Mouse (Mus musculus) 416B (cell line): ENCODE results near the gene 2810459M11Rik.

ENCODE experiments used
- DNase-seq: peaks from one replicate; pipeline ENCODE4 v3.0.0; 2011; ENCODE audit warnings: low read depth

2810459M11Rik gene

DNA sequence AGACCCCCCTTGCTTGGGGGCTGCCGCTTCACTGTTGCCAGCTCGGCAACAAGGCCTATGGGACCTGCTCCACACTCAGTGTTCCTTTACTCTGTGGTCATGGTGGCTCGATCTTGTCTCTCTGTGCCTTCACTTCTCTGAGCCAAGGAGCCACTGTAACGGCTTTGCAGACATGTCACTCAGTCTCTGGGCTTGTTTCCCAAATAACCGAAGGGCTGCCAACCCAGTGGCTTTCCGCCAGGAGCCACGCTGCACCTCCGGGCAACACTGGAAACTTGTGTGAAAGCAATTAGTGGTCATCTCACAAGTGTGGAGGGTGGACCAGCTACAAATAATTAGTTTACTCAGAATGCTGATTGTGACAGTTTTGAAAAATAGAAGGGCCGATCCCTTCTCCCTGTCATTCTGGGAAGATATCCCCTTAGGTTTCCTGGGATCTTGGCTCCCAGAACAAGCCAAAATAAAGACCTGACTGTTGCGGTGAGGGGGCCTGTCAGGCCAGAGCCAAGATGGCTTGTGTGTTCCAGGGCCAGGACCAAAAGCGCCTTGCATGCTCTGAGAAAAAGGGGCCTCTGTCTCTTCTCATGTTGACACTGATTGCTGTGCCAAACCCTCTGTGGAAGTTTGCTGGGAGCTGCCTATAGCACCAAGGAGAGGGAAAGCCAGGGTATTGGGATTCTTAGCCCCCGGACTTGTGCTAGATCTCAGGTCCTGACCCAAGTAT lies 7.7 kb downstream of the 2810459M11Rik start:
- DNase-seq, result no peak

DNA sequence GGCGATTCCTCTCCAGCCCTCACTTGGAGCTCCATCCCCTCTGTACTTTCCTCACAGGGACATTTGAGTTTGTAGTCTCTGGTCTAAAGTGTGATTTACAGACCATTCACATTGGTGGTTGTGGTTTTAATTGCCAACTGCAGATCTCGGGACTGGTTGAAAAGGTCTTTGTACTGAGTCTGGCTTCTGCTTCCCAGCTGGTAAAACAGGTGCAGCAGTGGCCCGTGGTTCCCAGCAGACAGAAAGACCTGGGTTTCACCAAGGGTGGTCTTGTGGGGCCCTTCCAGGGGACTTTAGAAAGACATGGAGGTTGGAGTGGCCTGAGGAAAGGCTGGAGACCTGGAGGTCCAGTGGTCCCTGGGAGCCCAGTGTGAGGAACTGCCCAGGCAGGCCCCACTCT lies 9.3 kb downstream of the 2810459M11Rik start:
- DNase-seq, result no peak

DNA sequence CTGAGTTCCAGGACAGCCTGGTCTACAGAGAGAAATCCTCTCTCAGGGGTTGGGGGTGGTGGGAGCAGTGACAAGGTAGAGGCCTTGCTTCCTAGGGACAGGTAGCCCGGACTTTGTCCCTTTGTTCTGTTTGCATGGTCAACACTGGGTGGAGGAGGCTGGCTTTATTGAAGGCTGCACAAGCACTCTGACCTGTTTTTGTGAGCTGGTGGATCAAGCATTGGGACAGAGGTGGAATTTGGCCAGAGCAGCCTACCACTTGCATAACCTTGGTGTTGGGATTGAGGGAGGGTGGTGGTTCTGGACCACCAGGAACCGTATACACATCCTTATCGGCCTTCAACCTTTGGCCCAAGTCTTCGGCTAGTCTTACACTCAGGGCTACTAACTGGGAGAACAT lies 10.6 kb downstream of the 2810459M11Rik start:
- DNase-seq, result no peak

DNA sequence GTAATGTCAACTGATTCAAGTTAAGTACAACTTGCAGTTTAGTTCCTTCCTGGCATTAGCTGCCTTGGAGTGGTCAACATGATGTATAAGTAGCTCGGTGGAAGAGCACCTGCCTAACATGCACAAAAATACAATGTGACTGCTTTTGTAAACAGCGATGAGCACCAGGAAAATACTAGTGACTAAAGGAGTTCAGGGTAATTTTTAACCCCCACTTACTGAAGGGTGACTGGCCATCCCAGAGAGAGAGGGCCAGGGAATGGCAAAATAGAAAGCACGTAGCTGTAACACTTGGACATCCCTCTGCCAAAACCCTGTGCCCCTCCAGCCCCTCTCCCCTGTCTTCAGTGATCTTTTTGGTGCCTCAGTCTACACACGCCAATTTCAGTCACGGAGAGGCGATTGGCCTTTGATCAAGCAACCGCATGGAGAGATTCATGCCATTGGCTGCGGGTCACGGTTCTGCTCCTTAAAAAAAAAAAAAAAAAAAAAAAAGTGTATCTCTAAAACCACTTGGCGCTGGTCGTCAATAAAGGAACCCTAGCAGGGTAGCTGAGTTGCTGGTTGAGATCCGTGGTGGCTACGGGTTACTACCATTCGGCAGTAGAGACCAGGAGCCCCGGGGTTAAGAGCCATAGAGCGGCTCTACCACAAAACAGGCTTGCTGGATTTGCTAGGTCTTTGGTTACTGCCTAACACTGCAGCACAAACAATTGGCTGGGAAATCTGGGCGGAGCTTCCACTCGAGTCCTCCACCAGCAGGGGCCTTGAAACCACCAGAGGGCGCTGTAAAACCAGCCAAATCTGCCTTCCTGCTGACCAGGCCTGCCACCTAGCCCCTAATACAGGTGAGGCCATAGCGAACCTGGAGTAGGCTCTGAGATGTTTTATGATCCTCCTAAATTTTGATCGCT lies 13.4 kb downstream of the 2810459M11Rik start:
- DNase-seq, result peak; percentile 92

DNA sequence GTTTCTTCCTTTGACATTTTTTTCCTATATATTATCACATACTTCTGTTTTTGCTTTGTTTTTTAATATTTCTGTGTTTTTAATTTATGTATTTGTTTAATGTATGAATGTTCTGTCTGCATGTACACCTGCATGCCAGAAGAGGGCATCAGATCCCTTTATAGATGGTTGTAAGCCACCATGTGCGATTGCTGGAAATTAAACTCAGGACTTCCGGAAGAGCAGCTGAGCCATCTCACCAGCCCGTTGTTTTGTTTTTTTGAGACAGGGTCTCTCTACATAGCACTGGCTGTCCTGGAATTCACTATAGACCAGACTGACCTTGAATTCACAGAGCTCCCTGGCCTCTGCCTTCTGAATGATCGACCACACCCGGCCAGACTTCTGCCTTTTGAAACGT lies 16.9 kb downstream of the 2810459M11Rik start:
- DNase-seq, result peak; percentile 80

DNA sequence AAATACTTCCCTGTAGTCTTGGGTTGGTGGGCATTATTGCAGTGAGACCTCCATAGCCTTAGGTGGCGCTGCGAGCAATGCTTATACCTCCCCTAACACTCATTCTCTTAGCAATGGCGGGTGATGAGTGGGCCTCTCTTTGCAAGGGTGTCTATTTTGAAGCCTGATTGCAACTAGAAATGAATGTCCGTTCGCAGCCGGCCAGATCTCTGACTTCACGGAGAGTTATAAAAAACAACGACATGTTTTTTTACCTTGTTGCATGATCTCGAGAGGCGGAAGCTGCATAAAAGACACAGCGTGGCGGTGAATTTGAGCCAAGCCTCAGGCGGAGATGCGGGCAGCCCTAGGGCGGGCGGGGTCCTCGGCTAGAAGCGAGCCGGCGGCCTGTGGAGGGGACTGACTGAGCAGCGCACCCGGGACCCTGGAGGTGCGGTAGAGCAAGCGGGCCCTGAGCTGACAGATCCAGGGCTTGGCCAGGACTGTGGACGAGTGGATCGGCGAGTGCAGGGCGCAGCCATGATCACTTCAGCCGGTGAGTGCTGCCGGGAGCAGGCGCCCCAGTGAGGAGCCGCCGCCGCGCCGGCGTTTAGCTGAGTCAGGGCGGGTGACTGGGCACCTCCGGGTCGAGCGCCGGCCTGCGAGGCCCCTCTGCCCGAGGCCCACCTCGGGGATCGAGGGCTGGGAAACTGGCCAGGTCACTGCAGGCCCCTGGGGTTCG lies 18.8 kb downstream of the 2810459M11Rik start, which contains the start of gene Psmd1:
Gene Psmd1, plus strand, starts transcription at position 117 of the 721 bp plus-strand sequence.
- peak; percentile 97 for DNase-seq

DNA sequence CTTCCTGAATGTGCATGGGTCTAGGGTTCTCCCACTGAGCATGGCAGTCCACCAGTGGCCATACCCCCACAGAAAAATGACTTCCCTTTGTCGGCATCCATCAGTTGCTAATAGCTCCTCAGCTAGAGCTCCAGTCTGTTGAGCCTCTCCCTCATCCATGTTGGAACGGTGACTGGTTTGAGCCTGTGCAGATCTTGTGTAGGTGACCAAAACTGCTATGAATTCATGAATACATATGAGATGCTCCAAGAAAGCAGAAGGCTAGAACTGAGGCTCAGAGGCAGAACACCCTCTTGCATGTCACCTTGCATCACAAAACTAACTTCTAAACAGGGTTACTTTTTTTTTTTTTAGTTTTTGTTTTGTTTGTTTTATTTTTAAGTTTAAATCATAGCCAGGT lies 30.9 kb downstream of the 2810459M11Rik start:
- no peak for DNase-seq

DNA sequence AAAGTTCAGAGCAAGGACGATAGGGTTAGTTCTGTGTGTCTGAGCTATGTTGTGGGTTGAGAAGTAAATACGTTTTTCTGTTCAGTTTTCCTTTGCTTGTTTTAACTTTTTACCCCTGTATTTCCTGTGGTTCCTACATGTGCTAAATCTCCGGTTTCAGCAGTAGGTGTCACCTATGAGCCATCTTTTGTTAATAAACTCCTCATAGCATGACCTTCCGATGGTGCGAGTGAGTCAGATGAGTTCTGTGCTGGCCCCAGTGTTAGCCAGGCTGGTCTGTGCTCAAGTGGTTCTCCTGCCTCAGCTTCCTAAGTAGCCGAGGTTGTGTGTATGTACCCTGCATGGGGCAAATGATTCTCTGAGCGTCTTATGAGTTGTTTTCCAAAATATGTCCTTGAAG lies 48.8 kb downstream of the 2810459M11Rik start:
- DNase-seq, result peak; percentile 50

DNA sequence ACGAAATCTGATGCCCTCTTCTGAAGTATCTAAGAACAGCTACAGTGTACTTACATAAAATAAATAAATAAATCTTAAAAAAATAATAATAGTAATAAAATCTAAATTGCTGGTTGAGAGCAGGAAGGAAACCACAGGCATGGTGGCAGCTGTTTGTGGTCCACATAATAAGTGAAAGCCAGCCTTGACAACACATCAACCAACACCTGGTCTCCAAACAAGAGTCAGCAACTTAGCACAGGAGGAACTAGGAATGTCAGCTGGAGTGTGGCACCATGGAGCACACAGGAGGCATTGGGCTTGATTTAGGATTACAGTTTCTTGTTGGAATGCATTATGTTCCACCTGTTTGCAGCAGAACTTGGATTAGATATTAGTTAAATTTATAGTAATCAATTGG lies 59.4 kb downstream of the 2810459M11Rik start:
- no peak for DNase-seq
